Mouse (Mus musculus): Measurements from ENCODE around the gene Akr1e1. TPM values are rescaled to one million over a fixed set of nuclear protein-coding genes. Genes with fewer than 3 reads are reported as not detected.
A peak's percentile ranks its signal among the peaks of the same experiment; 100 is the strongest.
"Not testable (repeated sequence)": the region's sequence is repeated elsewhere in the genome, so short reads cannot be mapped to it uniquely, and the experiment has no call there.

The Akr1e1 gene
- 10 to 100 TPM; 17.2 to 17.8 TPM for total RNA-seq (2021)

- intact Hi-C loops (cut with DNase I): no loop called here
- DNase-seq (ENCODE audit: low spot score): peak; percentile 88
Measured at GRCm38 (mm10) chr13:4608961-4609409, at the start of gene Akr1e1. Gene Akr1e1, minus strand, starts transcription at chr13:4609174.

- intact Hi-C loops (cut with DNase I): no loop called here
- no peak for DNase-seq (ENCODE audit: low spot score)
Measured at GRCm38 (mm10) chr13:4658346-4658745, 49.4 kb upstream of the Akr1e1 start.

DNA sequence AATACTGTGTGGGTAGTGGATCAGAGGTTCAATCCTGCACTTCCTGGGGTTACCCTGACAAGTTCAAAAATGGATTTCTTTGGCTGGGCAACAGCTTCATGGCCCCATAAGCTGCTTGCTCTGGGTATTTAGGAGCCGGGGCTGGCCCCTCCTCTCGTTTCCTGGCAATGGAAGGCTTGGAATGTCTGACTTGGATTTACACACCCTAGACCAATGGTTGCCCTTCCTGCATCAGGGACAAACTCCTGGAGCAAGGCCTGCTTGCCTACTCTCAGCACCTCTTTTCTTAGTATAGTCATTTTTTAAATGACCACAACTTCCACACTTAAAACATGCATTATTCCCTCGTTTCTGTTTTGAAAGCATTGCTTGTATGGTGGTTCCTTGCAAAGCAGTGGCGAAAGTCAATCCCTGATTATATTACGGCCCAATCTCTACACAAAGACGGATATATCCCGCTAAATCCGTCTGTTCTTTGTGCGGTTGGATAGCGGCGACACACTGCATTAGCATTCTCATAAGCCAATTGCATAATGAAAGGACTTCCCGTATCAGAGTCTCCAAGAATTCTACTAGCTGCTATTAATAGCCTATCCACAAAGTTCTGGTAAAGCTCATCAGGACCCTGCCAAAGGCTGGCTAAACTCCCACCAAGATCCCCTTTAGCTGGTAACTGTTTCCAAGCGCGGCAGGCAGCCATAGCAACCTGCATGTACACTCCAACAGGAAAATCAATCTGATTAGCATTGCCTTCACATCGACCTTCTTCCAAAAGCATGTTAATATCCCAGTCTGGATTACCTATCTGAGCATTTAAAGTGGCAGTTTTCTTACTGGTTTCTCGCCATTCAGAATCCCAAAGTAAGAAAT, 47.5 kb upstream of the Akr1e1 start:
- intact Hi-C loops (cut with DNase I): no loop called here
- no peak for DNase-seq (ENCODE audit: low spot score)

- DNase-seq (ENCODE audit: low spot score): no peak
- intact Hi-C loops (cut with DNase I): no loop called here
Measured at GRCm38 (mm10) chr13:4650190-4650589, 41.2 kb upstream of the Akr1e1 start.

- no peak for DNase-seq (ENCODE audit: low spot score)
- intact Hi-C loops (cut with DNase I): no loop called here
Measured at GRCm38 (mm10) chr13:4645248-4645647, 36.3 kb upstream of the Akr1e1 start.

- DNase-seq (ENCODE audit: low spot score): no peak
- intact Hi-C loops (cut with DNase I): loop anchor here (10.0 kb wide), 1 partner anchor 476 kb away; no protein-coding TSS in a partner anchor
Measured at GRCm38 (mm10) chr13:4610902-4611301, 1.9 kb upstream of the Akr1e1 start.

GRCm38 (mm10) chr13:4608530-4608929, 444 bp downstream of the Akr1e1 start:
- intact Hi-C loops (cut with DNase I): no loop called here

DNA sequence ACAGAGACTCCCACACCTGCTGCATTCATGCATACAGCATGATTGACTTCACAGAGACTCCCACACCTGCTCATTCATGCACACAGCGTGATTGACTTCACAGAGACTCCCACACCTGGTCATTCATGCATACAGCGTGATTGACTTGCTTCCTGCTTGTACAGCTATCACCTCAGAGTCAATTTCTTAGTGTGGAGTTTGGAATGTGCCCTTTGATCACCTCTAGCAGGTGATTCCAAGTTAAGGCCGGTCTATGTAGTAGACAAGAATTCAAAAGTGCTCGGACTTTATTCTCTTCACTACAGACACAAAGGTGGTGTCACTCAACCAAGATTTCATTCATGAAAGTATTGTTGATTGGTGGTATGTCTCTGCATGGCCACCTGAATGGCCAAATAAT, 2.2 kb downstream of the Akr1e1 start:
- DNase-seq (ENCODE audit: low spot score): no peak
- intact Hi-C loops (cut with DNase I): no loop called here

More at GRCm38 (mm10) chr13:4608530-4608929, 444 bp downstream of the Akr1e1 start:
- no peak for DNase-seq (ENCODE audit: low spot score)

DNA sequence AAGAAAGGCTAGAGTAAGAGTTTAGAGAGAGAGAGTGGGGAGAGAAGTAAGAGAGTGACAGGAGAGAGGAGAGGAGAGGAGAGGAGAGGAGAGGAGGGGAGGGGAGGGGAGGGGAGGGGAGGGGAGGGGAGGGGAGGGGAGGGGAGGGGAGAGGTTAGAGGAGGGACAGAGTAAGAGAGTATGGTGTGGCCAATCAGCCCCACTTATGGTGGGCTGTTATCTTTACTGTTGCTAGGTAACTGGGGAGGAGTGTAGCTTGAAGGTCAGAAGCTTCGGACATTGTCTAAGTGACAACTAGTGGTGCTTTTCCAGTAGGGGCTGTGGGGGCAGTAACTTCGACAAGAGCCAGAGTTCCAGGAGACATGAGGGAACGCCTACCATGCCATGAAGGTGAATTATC, 5.5 kb downstream of the Akr1e1 start:
- intact Hi-C loops (cut with DNase I); DNase-seq (ENCODE audit: low spot score): not testable (repeated sequence)

DNA sequence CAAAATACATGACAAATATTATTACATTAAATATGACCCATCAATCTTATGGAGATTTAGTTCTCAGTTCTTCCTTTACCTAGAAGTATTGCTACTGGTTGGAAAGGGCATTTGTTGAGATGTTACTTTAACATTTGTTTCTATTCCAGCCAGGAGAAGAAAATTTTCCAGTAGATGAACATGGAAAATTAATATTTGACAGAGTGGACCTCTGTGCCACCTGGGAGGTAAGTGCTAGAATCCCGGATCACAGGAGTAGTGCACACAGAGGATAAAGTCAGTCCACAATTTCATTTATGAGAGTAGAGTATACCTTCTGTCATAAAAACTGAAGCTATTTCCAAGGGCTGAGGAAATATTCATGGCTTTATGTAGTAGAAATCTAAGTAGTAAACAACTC, 32.1 kb downstream of the Akr1e1 start:
- intact Hi-C loops (cut with DNase I): no loop called here
- DNase-seq (ENCODE audit: low spot score): no peak

- no peak for DNase-seq (ENCODE audit: low spot score)
- intact Hi-C loops (cut with DNase I): no loop called here
Measured at GRCm38 (mm10) chr13:4573871-4574270, 35.1 kb downstream of the Akr1e1 start, which contains the start of gene Akr1c21. Gene Akr1c21, plus strand, starts transcription at chr13:4574075.

GRCm38 (mm10) chr13:4565996-4566395, 43.0 kb downstream of the Akr1e1 start:
- DNase-seq (ENCODE audit: low spot score): no peak
- intact Hi-C loops (cut with DNase I): no loop called here

DNA sequence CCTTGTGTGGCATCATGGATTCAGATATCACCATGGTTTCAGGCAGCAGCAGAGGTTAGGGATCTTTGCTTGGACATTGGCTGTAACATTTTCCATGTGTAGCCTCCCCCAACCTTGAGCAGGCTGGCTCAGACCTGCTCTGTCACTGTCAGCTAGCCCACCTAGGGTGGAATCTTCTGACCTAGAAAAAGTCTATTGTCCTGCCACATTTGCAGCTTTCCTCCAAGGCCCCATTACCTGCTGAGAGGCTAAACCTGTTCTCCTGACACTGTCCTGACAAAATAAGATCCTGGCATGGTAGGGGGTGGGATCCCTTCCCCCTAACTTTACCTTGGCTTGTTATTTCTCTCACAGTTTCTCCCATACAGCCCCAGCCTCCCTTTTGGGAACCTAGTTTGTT, 48.5 kb downstream of the Akr1e1 start:
- no peak for DNase-seq (ENCODE audit: low spot score)
- intact Hi-C loops (cut with DNase I): no loop called here

- intact Hi-C loops (cut with DNase I): no loop called here
Measured at GRCm38 (mm10) chr13:4559143-4559542, 49.8 kb downstream of the Akr1e1 start.

More at GRCm38 (mm10) chr13:4559143-4559542, 49.8 kb downstream of the Akr1e1 start:
- DNase-seq (ENCODE audit: low spot score): no peak

Other genes starting within 250 kb of the Akr1e1 start
- not detected for gene Akr1c6, start 174.9 kb downstream of the Akr1e1 start, total RNA-seq (2021)
- gene Akr1c20, start 85.8 kb downstream of the Akr1e1 start, total RNA-seq (2021): not detected
- not detected for gene Akr1c21, start 35.1 kb downstream of the Akr1e1 start, total RNA-seq (2021)

All from heart, postnatal 25 days (tissue).